Comparison of ENCODE assay signal across 9 mouse cellular contexts in genomic region chr11:52167126-52167525, GRCm38 (mm10). TPM values are rescaled to one million over a fixed set of nuclear protein-coding genes. Genes with fewer than 3 reads are reported as not detected.
DNase-seq lines count a peak whose midpoint lies in the region; ATAC-seq lines count a peak whose summit lies in the region.
"Had no signal": no experiment of that assay in that cellular context is flagged by ENCODE, and none has a peak within 500 bp of the region (broad histone marks: within the 10 kb centered on the region; RNA-seq: fewer than 3 reads in every experiment).

No protein-coding gene starts in this region.

- no peaks in the 10 kb centered on the region for H3K36me3 ChIP-seq in embryonic facial prominence, embryonic 15.5 days
- H3K36me3 ChIP-seq in intestine, embryonic 14.5 days (ENCODE audit: control insufficient read depth, insufficient read depth, low read length): no peaks in the 10 kb centered on the region
- no peaks in the 10 kb centered on the region for H3K36me3 ChIP-seq in liver, embryonic 15.5 days (replicated peaks)
- no peaks in the 10 kb centered on the region for H3K36me3 ChIP-seq in stomach, embryonic 14.5 days (ENCODE audit: control insufficient read depth, insufficient read depth, low read length)

- DNase-seq in B cell, adult 2 months: peak; percentile 33 to 37
- peak; percentile 58 for DNase-seq in ES-CJ7 (ENCODE audit: low read depth, low spot score)
- DNase-seq in intestine, embryonic 14.5 days (ENCODE audit: low spot score): peak; percentile 72
- DNase-seq in frontal cortex, postnatal 36 days (ENCODE audit: low spot score in 2 of 2): no peak

- no peaks in the 10 kb centered on the region for H3K9me3 ChIP-seq in embryonic facial prominence, embryonic 15.5 days (replicated peaks)
- no peaks in the 10 kb centered on the region for H3K9me3 ChIP-seq in intestine, embryonic 14.5 days (ENCODE audit: control insufficient read depth, low read length)
- H3K9me3 ChIP-seq in liver, embryonic 15.5 days (replicated peaks): no peaks in the 10 kb centered on the region
- no peaks in the 10 kb centered on the region for H3K9me3 ChIP-seq in stomach, embryonic 14.5 days (ENCODE audit: control insufficient read depth, low read depth, low read length)

- peaks cover 14% of the 10 kb centered on the region for H3K4me1 ChIP-seq in embryonic facial prominence, embryonic 15.5 days
- no peaks in the 10 kb centered on the region for H3K4me1 ChIP-seq in intestine, embryonic 14.5 days (replicated peaks; ENCODE audit: control insufficient read depth, insufficient read depth, low read length)
- H3K4me1 ChIP-seq in liver, embryonic 15.5 days (replicated peaks): no peaks in the 10 kb centered on the region
- H3K4me1 ChIP-seq in stomach, embryonic 14.5 days (ENCODE audit: control insufficient read depth, insufficient read depth, low read length): peaks cover 4% of the 10 kb centered on the region; the same call in 1 of the 2 replicates

- no peak overlapping the region for H3K27ac ChIP-seq in embryonic facial prominence, embryonic 15.5 days (replicated peaks)
- H3K27ac ChIP-seq in intestine, embryonic 14.5 days (ENCODE audit: low read depth): no peak overlapping the region
- no peak overlapping the region for H3K27ac ChIP-seq in liver, embryonic 15.5 days (replicated peaks)
- H3K27ac ChIP-seq in stomach, embryonic 14.5 days (ENCODE audit: low read length): no peak overlapping the region

- ATAC-seq in embryonic facial prominence, embryonic 15.5 days (ENCODE audit: insufficient number of reproducible peaks, low FRiP score, low TSS enrichment, low read depth): no peak
- 0 out of 2 replicates have a peak, but pooled peaks have one; percentile 19 for ATAC-seq in intestine, embryonic 14.5 days (replicated peaks; ENCODE audit: low FRiP score, low TSS enrichment, low read depth)
- ATAC-seq in liver, embryonic 15.5 days (ENCODE audit: insufficient read depth): no peak
- ATAC-seq in stomach, embryonic 14.5 days (ENCODE audit: insufficient number of reproducible peaks, insufficient read depth, low FRiP score, low read depth): no peak
- no peak for ATAC-seq in frontal cortex, adult (ENCODE audit: low TSS enrichment)

- H3K4me3 ChIP-seq in embryonic facial prominence, embryonic 15.5 days (replicated peaks): peak overlapping the region; percentile 12
- H3K4me3 ChIP-seq in intestine, embryonic 14.5 days (ENCODE audit: low read depth, low read length): peak overlapping the region; percentile 42
- no peak overlapping the region; the same call in 1 of the 2 replicates for H3K4me3 ChIP-seq in liver, embryonic 15.5 days (replicated peaks)
- H3K4me3 ChIP-seq in stomach, embryonic 14.5 days (ENCODE audit: low read depth, low read length): peak overlapping the region; percentile 43; the same call in 1 of the 2 replicates

- peaks cover 51% of the 10 kb centered on the region for H3K27me3 ChIP-seq in embryonic facial prominence, embryonic 15.5 days
- peaks cover 17% of the 10 kb centered on the region for H3K27me3 ChIP-seq in intestine, embryonic 14.5 days (replicated peaks; ENCODE audit: control insufficient read depth, insufficient read depth, low read length)
- peaks cover 70% of the 10 kb centered on the region for H3K27me3 ChIP-seq in liver, embryonic 15.5 days
- no peaks in the 10 kb centered on the region for H3K27me3 ChIP-seq in stomach, embryonic 14.5 days (ENCODE audit: control insufficient read depth, insufficient read depth, low read length)

- no peak overlapping the region for H3K9ac ChIP-seq in embryonic facial prominence, embryonic 15.5 days
- H3K9ac ChIP-seq in intestine, embryonic 14.5 days (ENCODE audit: low read length): no peak overlapping the region
- H3K9ac ChIP-seq in liver, embryonic 15.5 days: no peak overlapping the region
- H3K9ac ChIP-seq in stomach, embryonic 14.5 days (replicated peaks; ENCODE audit: low read depth, low read length): no peak overlapping the region

- H3K4me2 ChIP-seq in embryonic facial prominence, embryonic 15.5 days (replicated peaks): peak overlapping the region; percentile 76
- H3K4me2 ChIP-seq in intestine, embryonic 14.5 days (ENCODE audit: low read length): peak overlapping the region; percentile 71
- 0 out of 2 replicates have a peak overlapping the region, but pooled peaks have one; percentile 65 for H3K4me2 ChIP-seq in liver, embryonic 15.5 days
- peak overlapping the region; percentile 71 for H3K4me2 ChIP-seq in stomach, embryonic 14.5 days (replicated peaks; ENCODE audit: low read depth, low read length)

- WGBS in embryonic facial prominence, embryonic 15.5 days: 2% methylated on average over 21 of the region's 21 CpGs
- 1% methylated on average over 21 of the region's 21 CpGs for WGBS in intestine, embryonic 14.5 days
- under 1% methylated on average over 21 of the region's 21 CpGs for WGBS in liver, embryonic 15.5 days (ENCODE audit: insufficient replicate concordance)
- WGBS in stomach, embryonic 14.5 days: under 1% methylated on average over 21 of the region's 21 CpGs

RNA-seq across cellular contexts. Expression of gene Olfr1373, which starts 21.8 kb away (rescaled TPM):
- not detected in 2 replicates for polyA plus RNA-seq in embryonic facial prominence, embryonic 15.5 days (2015; fragmentation: Nextera tagmentation; extraction: Ambion mirVana)
- not detected in 2 replicates for polyA plus RNA-seq in intestine, embryonic 14.5 days (2014; fragmentation: Nextera tagmentation; extraction: Ambion mirVana)
- polyA plus RNA-seq in liver, embryonic 15.5 days (2015; fragmentation: Nextera tagmentation; extraction: Ambion mirVana): not detected in 2 replicates
- not detected in 2 replicates for polyA plus RNA-seq in stomach, embryonic 14.5 days (2014; fragmentation: Nextera tagmentation; extraction: Ambion mirVana)
- polyA plus RNA-seq: cortical plate, adult 2 months had no signal

RNA-seq across cellular contexts. Expression of gene Olfr1371, which starts 46.7 kb away (rescaled TPM):
- polyA plus RNA-seq in embryonic facial prominence, embryonic 15.5 days (2015; fragmentation: Nextera tagmentation; extraction: Ambion mirVana): not detected in 2 replicates
- not detected in 2 replicates for polyA plus RNA-seq in intestine, embryonic 14.5 days (2014; fragmentation: Nextera tagmentation; extraction: Ambion mirVana)
- not detected in 2 replicates for polyA plus RNA-seq in liver, embryonic 15.5 days (2015; fragmentation: Nextera tagmentation; extraction: Ambion mirVana)
- polyA plus RNA-seq in stomach, embryonic 14.5 days (2014; fragmentation: Nextera tagmentation; extraction: Ambion mirVana): not detected in 2 replicates
- polyA plus RNA-seq: cortical plate, adult 2 months had no signal

Comparison
In these comparisons a context has a peak if more than half of its experiments do, and no peak if none do; other contexts are left out.
1. DNase-seq: peak in B cell, adult 2 months (2 of 2), ES-CJ7 (single experiment) and intestine, embryonic 14.5 days (single experiment); none in frontal cortex, postnatal 36 days (0 of 2).
2. Peak in every context shown above with its lines, with median percentiles within 50 percentile points of each other: H3K4me2 ChIP-seq.